Mouse (Mus musculus): ENCODE data around the gene Gm26938. TPM values are rescaled to one million over a fixed set of nuclear protein-coding genes. Genes with fewer than 3 reads are reported as not detected.

Gm26938 gene
- polyA plus RNA-seq (2015; fragmentation: Nextera tagmentation; extraction: Ambion mirVana) = not detected in 2 replicates

GRCm38 (mm10) chr5:139826357-139827055 is at the start of gene Gm26938, which contains the start of gene Psmg3:
Gene Gm26938, minus strand, starts transcription at chr5:139826407.
Gene Psmg3, minus strand, starts transcription at chr5:139826885.
- 1% methylated on average over 43 of the region's 43 CpGs for WGBS
- Histone ChIP-seq H3K4me1 (replicated peaks) (peaks cover 19% of the 10 kb centered on the region), H3K9me3 (no peaks in the 10 kb centered on the region), H3K27me3 (no peaks in the 10 kb centered on the region), H3K9ac (peak within 1 kb of the TSS; percentile 80), H3K36me3 (peaks cover 25% of the 10 kb centered on the region), H3K27ac (replicated peaks) (peak within 1 kb of the TSS; percentile 77), H3K4me3 (peak within 1 kb of the TSS; percentile 74), H3K4me2 (peak within 1 kb of the TSS; percentile 99)
- peak; percentile 83 for ATAC-seq (ENCODE audit: low read depth)

- Histone ChIP-seq H3K4me3 (no peak overlapping the region), H3K9ac (no peak overlapping the region), H3K9me3 (no peaks in the 10 kb centered on the region), H3K36me3 (no peaks in the 10 kb centered on the region), H3K27me3 (0 out of 2 replicates have a peak, but pooled peaks cover 3% of the 10 kb centered on the region), H3K4me1 (replicated peaks) (no peaks in the 10 kb centered on the region), H3K27ac (replicated peaks) (no peak overlapping the region), H3K4me2 (no peak overlapping the region)
- ATAC-seq (ENCODE audit: low read depth) = no peak
- 90% methylated on average over 1 of the region's 1 CpGs for WGBS
Measured at GRCm38 (mm10) chr5:139871526-139871925, 45.3 kb upstream of the Gm26938 start.

GRCm38 (mm10) chr5:139870886-139871285 is 44.7 kb upstream of the Gm26938 start:
- no peak for ATAC-seq (ENCODE audit: low read depth)
- Histone ChIP-seq H3K9me3 (no peaks in the 10 kb centered on the region), H3K4me3 (no peak overlapping the region), H3K4me2 (no peak overlapping the region), H3K27me3 (0 out of 2 replicates have a peak, but pooled peaks cover 3% of the 10 kb centered on the region), H3K4me1 (replicated peaks) (no peaks in the 10 kb centered on the region), H3K9ac (no peak overlapping the region), H3K36me3 (no peaks in the 10 kb centered on the region), H3K27ac (replicated peaks) (no peak overlapping the region)
- WGBS = 30% methylated on average over 4 of the region's 4 CpGs

GRCm38 (mm10) chr5:139862759-139863158 is 36.6 kb upstream of the Gm26938 start:
- no peak for ATAC-seq (ENCODE audit: low read depth)

GRCm38 (mm10) chr5:139860328-139861104 is 34.3 kb upstream of the Gm26938 start:
- Histone ChIP-seq H3K9me3 (no peaks in the 10 kb centered on the region), H3K27me3 (peaks cover 3% of the 10 kb centered on the region; the same call in 1 of the 2 replicates), H3K4me2 (peak overlapping the region; percentile 25; the same call in 1 of the 2 replicates), H3K36me3 (no peaks in the 10 kb centered on the region), H3K4me1 (replicated peaks) (peaks cover 9% of the 10 kb centered on the region), H3K9ac (peak overlapping the region; percentile 26; the same call in 1 of the 2 replicates), H3K27ac (replicated peaks) (no peak overlapping the region), H3K4me3 (no peak overlapping the region)
- 14% methylated on average over 15 of the region's 15 CpGs for WGBS
- ATAC-seq (ENCODE audit: low read depth) = peak; percentile 43; the same call in 1 of the 2 replicates

More at GRCm38 (mm10) chr5:139862759-139863158, 36.6 kb upstream of the Gm26938 start:
- H3K27ac ChIP-seq (replicated peaks) = no peak overlapping the region
- no peak overlapping the region for H3K4me2 ChIP-seq
- no peak overlapping the region for H3K9ac ChIP-seq
- 41% methylated on average over 4 of the region's 4 CpGs for WGBS
- peaks cover 9% of the 10 kb centered on the region for H3K4me1 ChIP-seq (replicated peaks)
- no peak overlapping the region for H3K4me3 ChIP-seq
- no peaks in the 10 kb centered on the region for H3K9me3 ChIP-seq
- H3K36me3 ChIP-seq = no peaks in the 10 kb centered on the region
- H3K27me3 ChIP-seq = peaks cover 3% of the 10 kb centered on the region; the same call in 1 of the 2 replicates

GRCm38 (mm10) chr5:139849626-139850320 is 23.6 kb upstream of the Gm26938 start:
- no peak overlapping the region for H3K4me3 ChIP-seq
- peaks cover 24% of the 10 kb centered on the region for H3K4me1 ChIP-seq (replicated peaks)
- WGBS = 74% methylated on average over 12 of the region's 12 CpGs
- H3K9ac ChIP-seq = no peak overlapping the region
- no peak overlapping the region for H3K4me2 ChIP-seq
- H3K9me3 ChIP-seq = peaks cover 6% of the 10 kb centered on the region; the same call in 1 of the 2 replicates
- ATAC-seq (ENCODE audit: low read depth) = no peak
- 0 out of 2 replicates have a peak, but pooled peaks cover 3% of the 10 kb centered on the region for H3K27me3 ChIP-seq
- H3K36me3 ChIP-seq = no peaks in the 10 kb centered on the region
- H3K27ac ChIP-seq (replicated peaks) = no peak overlapping the region

- no peaks in the 10 kb centered on the region for H3K36me3 ChIP-seq
- peaks cover 9% of the 10 kb centered on the region for H3K4me1 ChIP-seq (replicated peaks)
- peaks cover 5% of the 10 kb centered on the region; the same call in 1 of the 2 replicates for H3K9me3 ChIP-seq
- H3K27ac ChIP-seq (replicated peaks) = no peak overlapping the region
- 16% methylated on average over 3 of the region's 3 CpGs for WGBS
- H3K9ac ChIP-seq = no peak overlapping the region
- ATAC-seq (ENCODE audit: low read depth) = no peak
- H3K27me3 ChIP-seq = peaks cover 3% of the 10 kb centered on the region
- H3K4me2 ChIP-seq = no peak overlapping the region
- H3K4me3 ChIP-seq = no peak overlapping the region
Measured at GRCm38 (mm10) chr5:139839142-139839541, 12.9 kb upstream of the Gm26938 start.

- peaks cover 9% of the 10 kb centered on the region for H3K4me1 ChIP-seq (replicated peaks)
- ATAC-seq (ENCODE audit: low read depth) = peak; percentile 45
- no peak overlapping the region for H3K4me3 ChIP-seq
- 19% methylated on average over 2 of the region's 2 CpGs for WGBS
- H3K4me2 ChIP-seq = no peak overlapping the region
- peaks cover 7% of the 10 kb centered on the region for H3K27me3 ChIP-seq
- H3K36me3 ChIP-seq = no peaks in the 10 kb centered on the region
- H3K9me3 ChIP-seq = no peaks in the 10 kb centered on the region
- no peak overlapping the region for H3K9ac ChIP-seq
- no peak overlapping the region for H3K27ac ChIP-seq (replicated peaks)
Measured at GRCm38 (mm10) chr5:139838476-139838892, 12.3 kb upstream of the Gm26938 start.

- 81% methylated on average over 7 of the region's 7 CpGs for WGBS
- no peak overlapping the region for H3K4me3 ChIP-seq
- H3K9me3 ChIP-seq = no peaks in the 10 kb centered on the region
- H3K4me1 ChIP-seq (replicated peaks) = peaks cover 5% of the 10 kb centered on the region
- H3K27ac ChIP-seq (replicated peaks) = no peak overlapping the region
- ATAC-seq (ENCODE audit: low read depth) = no peak
- H3K4me2 ChIP-seq = no peak overlapping the region
- H3K27me3 ChIP-seq = peaks cover 8% of the 10 kb centered on the region
- no peaks in the 10 kb centered on the region for H3K36me3 ChIP-seq
- no peak overlapping the region for H3K9ac ChIP-seq
Measured at GRCm38 (mm10) chr5:139835706-139836105, 9.5 kb upstream of the Gm26938 start.

- ATAC-seq (ENCODE audit: low read depth) = no peak
- Histone ChIP-seq H3K4me3 (no peak overlapping the region), H3K27me3 (peaks cover 5% of the 10 kb centered on the region; the same call in 1 of the 2 replicates), H3K9me3 (no peaks in the 10 kb centered on the region), H3K9ac (no peak overlapping the region), H3K4me1 (replicated peaks) (no peaks in the 10 kb centered on the region), H3K27ac (replicated peaks) (no peak overlapping the region), H3K36me3 (no peaks in the 10 kb centered on the region), H3K4me2 (no peak overlapping the region)
- WGBS = 85% methylated on average over 7 of the region's 7 CpGs
Measured at GRCm38 (mm10) chr5:139832125-139832524, 5.9 kb upstream of the Gm26938 start.

GRCm38 (mm10) chr5:139830734-139831133 is 4.5 kb upstream of the Gm26938 start:
- H3K9ac ChIP-seq = no peak overlapping the region
- H3K4me2 ChIP-seq = no peak overlapping the region
- no peaks in the 10 kb centered on the region for H3K9me3 ChIP-seq
- 92% methylated on average over 3 of the region's 3 CpGs for WGBS
- peaks cover 5% of the 10 kb centered on the region for H3K4me1 ChIP-seq (replicated peaks)
- H3K36me3 ChIP-seq = no peaks in the 10 kb centered on the region
- H3K4me3 ChIP-seq = no peak overlapping the region
- 0 out of 2 replicates have a peak, but pooled peaks cover 5% of the 10 kb centered on the region for H3K27me3 ChIP-seq
- H3K27ac ChIP-seq (replicated peaks) = no peak overlapping the region
- ATAC-seq (ENCODE audit: low read depth) = no peak
